9 mouse cellular contexts compared by ENCODE assay signal in the genomic region with DNA sequence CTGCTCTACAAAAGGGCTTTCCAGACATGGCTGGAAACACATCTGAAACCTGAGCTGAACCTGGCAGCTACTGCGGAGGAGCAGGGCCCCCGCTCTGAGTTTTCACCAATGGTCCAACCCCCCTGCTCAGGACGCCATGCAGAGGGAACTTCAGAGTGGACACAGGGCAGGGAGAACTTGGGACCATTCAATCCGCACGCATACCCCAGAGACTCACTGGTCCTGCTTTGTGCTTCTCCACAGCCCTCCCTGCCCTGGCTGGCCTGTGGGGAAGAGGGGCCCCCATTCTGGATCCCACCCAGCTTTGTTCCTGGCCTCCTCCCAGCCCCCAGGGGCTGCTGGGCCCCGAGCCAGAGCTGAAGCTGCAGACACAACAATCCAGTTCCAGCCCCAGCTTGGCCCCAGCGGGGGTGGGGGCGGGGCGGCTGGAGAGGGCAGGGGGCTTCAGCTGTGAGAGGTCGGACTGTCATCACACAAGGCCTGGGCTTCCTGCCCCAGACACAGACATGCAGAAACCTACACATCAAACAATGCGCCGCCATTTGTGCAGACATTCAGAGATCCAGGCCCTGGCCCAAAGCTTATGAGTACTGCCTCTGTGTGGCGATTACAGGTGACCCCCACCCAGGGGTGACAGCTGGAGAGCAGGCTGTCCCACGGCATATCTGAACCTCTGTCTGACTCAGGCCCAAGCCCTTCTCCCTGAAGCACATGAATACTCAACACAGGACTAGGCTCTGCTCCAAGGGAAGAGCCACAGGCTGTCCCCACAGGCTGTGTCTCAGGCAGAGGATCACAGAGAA. TPM values are rescaled to one million over a fixed set of nuclear protein-coding genes. Genes with fewer than 3 reads are reported as not detected.
DNase-seq lines count a peak whose midpoint lies in the region; ATAC-seq lines count a peak whose summit lies in the region.
"Had no signal": no experiment of that assay in that cellular context is flagged by ENCODE, and none has a peak within 500 bp of the region (broad histone marks: within the 10 kb centered on the region; RNA-seq: fewer than 3 reads in every experiment).

No protein-coding gene starts in this region.

- 11% methylated on average over 14 of the region's 14 CpGs for WGBS in heart, embryonic 14.5 days

- H3K4me2 ChIP-seq in heart, embryonic 14.5 days (ENCODE audit: low read length) = peak overlapping the region; percentile 42

- peak overlapping the region; percentile 69 for H3K9ac ChIP-seq in heart, embryonic 14.5 days (ENCODE audit: low read length)

- peaks cover 41 to 54% of the 10 kb centered on the region in 2 experiments for H3K4me1 ChIP-seq in heart, embryonic 14.5 days (ENCODE audit: control insufficient read depth in 2 of 2, insufficient read depth in 2 of 2, low read length in 2 of 2)

- H3K36me3 ChIP-seq in heart, embryonic 14.5 days (ENCODE audit: control insufficient read depth, insufficient read depth, low read length) = peaks cover 36% of the 10 kb centered on the region

- no peaks in the 10 kb centered on the region for H3K27me3 ChIP-seq in heart, embryonic 14.5 days (ENCODE audit: control insufficient read depth, insufficient read depth, low read length)

- peak overlapping the region; percentile 87 to 96 for H3K27ac ChIP-seq in heart, embryonic 14.5 days (replicated peaks in 1 of 2; ENCODE audit: control insufficient read depth in 1 of 2, insufficient read depth in 1 of 2, low read depth in 2 of 2, low read length in 2 of 2)

- peak; percentile 80 for ATAC-seq in heart, embryonic 14.5 days (ENCODE audit: insufficient number of reproducible peaks, insufficient read depth, low FRiP score, low read depth)

- peak; percentile 83 for DNase-seq in kidney, postnatal 10 days
- DNase-seq in kidney, adult 11 months = no peak
- DNase-seq in embryo, embryonic 9.5 days (ENCODE audit: extremely low spot score) = peak; percentile 69
- peak; percentile 69 for DNase-seq in liver
- DNase-seq in ovary, postnatal 10 days (ENCODE audit: low spot score) = peak; percentile 74
- DNase-seq in frontal cortex, postnatal 14 days (ENCODE audit: low spot score in 2 of 2) = no peak
- no peak for DNase-seq in spleen, postnatal 14 days (ENCODE audit: low spot score in 2 of 2)

- no peaks in the 10 kb centered on the region for H3K9me3 ChIP-seq in heart, embryonic 14.5 days (ENCODE audit: control insufficient read depth, low read length)

- H3K4me3 ChIP-seq in heart, embryonic 14.5 days (ENCODE audit: control insufficient read depth in 1 of 2, insufficient read depth in 1 of 2, low read depth in 1 of 2, low read length in 2 of 2) = no peak overlapping the region
- H3K4me3 ChIP-seq: erythroblast, embryonic 14.5 days had no signal

RNA-seq across cellular contexts. Expression of a gene that starts 10.8 kb away (rescaled TPM):
- polyA plus RNA-seq in heart, embryonic 14.5 days (2014; fragmentation: Nextera tagmentation; extraction: Ambion mirVana) = 243 and 295 TPM in 2 replicates

RNA-seq across cellular contexts. Expression of a gene that starts 34.3 kb away (rescaled TPM):
- 24.7 and 27.2 TPM in 2 replicates for polyA plus RNA-seq in heart, embryonic 14.5 days (2014; fragmentation: Nextera tagmentation; extraction: Ambion mirVana)

RNA-seq across cellular contexts. Expression of a gene that starts 39.3 kb away (rescaled TPM):
- 3.3 and 4.4 TPM in 2 replicates for polyA plus RNA-seq in heart, embryonic 14.5 days (2014; fragmentation: Nextera tagmentation; extraction: Ambion mirVana)

RNA-seq across cellular contexts. Expression of a gene that starts 57.1 kb away (rescaled TPM):
- polyA plus RNA-seq in heart, embryonic 14.5 days (2014; fragmentation: Nextera tagmentation; extraction: Ambion mirVana) = 33.1 and 34.2 TPM in 2 replicates

Comparison
In these comparisons a context has a peak if more than half of its experiments do, and no peak if none do; other contexts are left out.
1. DNase-seq: peak in kidney, postnatal 10 days (single experiment), embryo, embryonic 9.5 days (single experiment), liver (single experiment) and ovary, postnatal 10 days (single experiment); none in kidney, adult 11 months (single experiment), frontal cortex, postnatal 14 days (0 of 2) and spleen, postnatal 14 days (0 of 2).